Mouse (Mus musculus): Measurements from ENCODE around the gene Ndufa11.

DNA sequence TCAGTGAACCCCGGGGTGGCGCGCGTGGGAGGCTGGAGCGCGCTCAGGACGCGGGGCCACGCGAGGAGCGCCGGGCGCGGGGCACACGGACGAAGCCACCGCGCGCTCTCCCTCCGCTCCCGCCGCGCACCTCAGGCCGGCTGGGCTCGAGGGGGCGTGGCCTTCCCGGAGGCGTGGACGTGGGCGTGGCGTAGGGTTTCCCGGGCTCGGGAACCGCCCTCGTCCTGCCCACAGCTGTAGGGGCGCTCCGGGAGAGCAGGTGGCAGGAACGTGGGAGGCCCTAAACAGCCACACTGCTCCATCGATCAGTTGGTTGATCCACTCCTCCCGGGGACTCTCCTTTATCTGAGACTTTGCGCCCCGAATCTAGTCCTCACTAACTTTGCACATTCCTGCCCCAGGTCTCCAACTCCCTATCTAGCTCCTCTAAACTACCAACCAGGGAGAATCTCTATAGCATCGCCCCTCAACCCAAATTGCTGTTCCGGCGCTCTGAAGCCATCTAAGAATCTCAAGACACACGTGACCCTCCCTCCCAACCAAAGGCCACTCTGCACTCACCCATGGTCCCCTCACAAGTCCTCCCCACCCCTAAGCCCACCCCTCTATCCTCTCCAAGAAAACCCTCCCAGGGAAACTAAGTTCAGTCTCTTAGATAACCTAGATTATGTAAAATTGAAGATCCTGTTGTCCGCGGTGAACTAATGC is 40.0 kb downstream of the Ndufa11 start, which contains the start of gene Nrtn:
- no peak for TF ChIP-seq POLR2A (IDR thresholded peaks at IDR 0.05; ENCODE audit: low read depth, low read length)
- TF ChIP-seq CTCF (IDR thresholded peaks at IDR 0.05; ENCODE audit: extremely low read depth, insufficient read depth, insufficient read length, insufficient replicate concordance): no peak
